19 mouse cellular contexts compared by ENCODE assay signal in the genomic region with DNA sequence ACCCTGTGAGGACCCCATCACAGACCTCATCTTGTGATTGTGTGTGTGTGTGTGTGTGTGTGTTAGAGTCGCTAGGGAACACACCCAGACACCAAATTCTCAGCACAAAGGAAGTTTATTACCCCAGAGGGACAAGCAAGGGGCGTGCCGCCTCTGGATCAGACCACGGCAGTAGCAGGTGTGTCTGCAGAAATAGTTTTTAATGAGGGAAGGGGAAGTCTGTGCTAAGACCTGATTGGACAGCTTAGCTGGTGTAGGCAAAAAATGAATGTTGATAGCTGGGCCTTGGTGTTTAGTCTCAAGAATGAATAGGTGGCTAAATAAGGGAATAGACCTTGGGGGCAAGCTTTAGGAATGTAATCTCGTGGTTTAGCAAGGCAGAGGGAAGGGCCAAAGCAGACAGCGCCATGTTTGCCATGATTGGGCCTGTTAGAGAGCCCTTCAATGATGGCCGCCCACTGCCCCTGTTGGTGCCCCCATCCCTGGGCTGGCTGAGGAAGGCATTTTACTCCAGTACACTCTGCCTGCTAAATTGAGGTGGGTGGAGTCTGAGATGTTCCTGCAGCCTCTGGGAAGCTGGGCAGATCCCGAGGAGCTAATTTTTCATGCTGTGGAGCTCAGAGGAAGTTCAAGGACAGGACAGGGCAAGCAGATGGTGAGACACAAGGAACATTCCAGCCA. TPM values are rescaled to one million over a fixed set of nuclear protein-coding genes. Genes with fewer than 3 reads are reported as not detected.
DNase-seq lines count a peak whose midpoint lies in the region; ATAC-seq and TF ChIP-seq lines count a peak whose summit lies in the region.
"Had no signal": no experiment of that assay in that cellular context is flagged by ENCODE, and none has a peak within 500 bp of the region (broad histone marks: within the 10 kb centered on the region; RNA-seq: fewer than 3 reads in every experiment).

No protein-coding gene starts in this region.

- TF ChIP-seq CTCF in stomach, postnatal 0 days (IDR thresholded peaks at IDR 0.05; ENCODE audit: low read depth) = no peak
- TF ChIP-seq CTCF in MEL (IDR thresholded peaks at IDR 0.05 in 2 of 3, conservative IDR thresholded peaks at IDR 0.05 in 1 of 3; ENCODE audit: control insufficient read depth in 1 of 3, insufficient read depth in 1 of 3, low read depth in 2 of 3, low read length in 3 of 3, poor library complexity in 1 of 3, severe bottlenecking in 1 of 3) = no peak

- no peak overlapping the region for H3K4me3 ChIP-seq in stomach, embryonic 14.5 days (ENCODE audit: low read depth, low read length)
- no peak overlapping the region for H3K4me3 ChIP-seq in stomach, postnatal 0 days (ENCODE audit: low read depth, low read length)
- H3K4me3 ChIP-seq in MEL (ENCODE audit: control insufficient read depth in 1 of 2, insufficient read depth in 1 of 2, low read depth in 2 of 2, low read length in 2 of 2) = no peak overlapping the region
- H3K4me3 ChIP-seq in intestine, embryonic 16.5 days (ENCODE audit: low read length) = no peak overlapping the region
- no peak overlapping the region for H3K4me3 ChIP-seq in stomach, embryonic 15.5 days (replicated peaks)
- no peak overlapping the region for H3K4me3 ChIP-seq in neural tube, embryonic 15.5 days (replicated peaks)
- H3K4me3 ChIP-seq in kidney, embryonic 16.5 days (ENCODE audit: low read length) = no peak overlapping the region
- H3K4me3 ChIP-seq: erythroblast, embryonic 14.5 days; forebrain, embryonic 12.5 days; liver, embryonic 12.5 days; midbrain, embryonic 13.5 days had no signal

- H3K9ac ChIP-seq in stomach, embryonic 14.5 days (replicated peaks; ENCODE audit: low read depth, low read length) = no peak overlapping the region
- H3K9ac ChIP-seq in stomach, postnatal 0 days (ENCODE audit: low read length) = no peak overlapping the region
- H3K9ac ChIP-seq in MEL (ENCODE audit: control insufficient read depth, low read depth, low read length, poor library complexity, severe bottlenecking) = no peak overlapping the region
- no peak overlapping the region for H3K9ac ChIP-seq in intestine, embryonic 16.5 days (ENCODE audit: low read depth, low read length)
- no peak overlapping the region for H3K9ac ChIP-seq in stomach, embryonic 15.5 days
- no peak overlapping the region for H3K9ac ChIP-seq in neural tube, embryonic 15.5 days (replicated peaks)
- H3K9ac ChIP-seq in kidney, embryonic 16.5 days (replicated peaks; ENCODE audit: low read length) = no peak overlapping the region
- H3K9ac ChIP-seq: forebrain, embryonic 12.5 days; hindbrain, embryonic 14.5 days; liver, embryonic 12.5 days; midbrain, embryonic 13.5 days had no signal

- no peak for DNase-seq in stomach, postnatal 0 days (ENCODE audit: low spot score)
- DNase-seq in MEL (ENCODE audit: low read depth, low spot score) = peak; percentile 48
- DNase-seq in urinary bladder, postnatal 10 days (ENCODE audit: low spot score) = no peak
- DNase-seq: cerebellum, adult 11-12 months; layer of hippocampus, adult 9-11 months had no signal

- no peaks in the 10 kb centered on the region for H3K79me2 ChIP-seq in MEL (ENCODE audit: control insufficient read depth, insufficient read depth, low read length, poor library complexity)

- H3K27ac ChIP-seq in stomach, embryonic 14.5 days (ENCODE audit: low read length) = peak overlapping the region; percentile 62; the same call in 1 of the 2 replicates
- no peak overlapping the region for H3K27ac ChIP-seq in stomach, postnatal 0 days (replicated peaks)
- H3K27ac ChIP-seq in MEL (ENCODE audit: control insufficient read depth, low read depth, low read length) = no peak overlapping the region
- H3K27ac ChIP-seq in intestine, embryonic 16.5 days (ENCODE audit: low read length) = peak overlapping the region; percentile 50
- peak overlapping the region; percentile 49 for H3K27ac ChIP-seq in stomach, embryonic 15.5 days
- H3K27ac ChIP-seq in neural tube, embryonic 15.5 days (replicated peaks) = no peak overlapping the region
- H3K27ac ChIP-seq in kidney, embryonic 16.5 days (ENCODE audit: low read length) = no peak overlapping the region
- H3K27ac ChIP-seq: forebrain, embryonic 12.5 days; hindbrain, embryonic 14.5 days; liver, embryonic 12.5 days; midbrain, embryonic 13.5 days had no signal

- no peak for TF ChIP-seq EP300 in stomach, postnatal 0 days (optimal IDR thresholded peaks at IDR 0.05)
- no peak for TF ChIP-seq EP300 in MEL (IDR thresholded peaks at IDR 0.05; ENCODE audit: low read depth in 1 of 2, low read length in 2 of 2)

- no peak for TF ChIP-seq POLR2A in MEL (IDR thresholded peaks at IDR 0.05; ENCODE audit: control insufficient read depth in 1 of 2, insufficient read depth in 1 of 2, low read depth in 1 of 2, low read length in 2 of 2, poor library complexity in 1 of 2)

- no peak for TF ChIP-seq RAD21 in MEL (IDR thresholded peaks at IDR 0.05; ENCODE audit: low read depth, low read length)

- H3K9me3 ChIP-seq in stomach, embryonic 14.5 days (ENCODE audit: control insufficient read depth, low read depth, low read length) = no peaks in the 10 kb centered on the region
- no peaks in the 10 kb centered on the region for H3K9me3 ChIP-seq in stomach, postnatal 0 days (ENCODE audit: control insufficient read depth, low read length)
- H3K9me3 ChIP-seq in MEL (replicated peaks; ENCODE audit: insufficient read depth, low read length) = no peaks in the 10 kb centered on the region
- H3K9me3 ChIP-seq in intestine, embryonic 16.5 days (ENCODE audit: control insufficient read depth, low read length) = no peaks in the 10 kb centered on the region
- no peaks in the 10 kb centered on the region for H3K9me3 ChIP-seq in stomach, embryonic 15.5 days
- H3K9me3 ChIP-seq in neural tube, embryonic 15.5 days (replicated peaks) = no peaks in the 10 kb centered on the region
- no peaks in the 10 kb centered on the region for H3K9me3 ChIP-seq in kidney, embryonic 16.5 days (ENCODE audit: low read length)
- H3K9me3 ChIP-seq: forebrain, embryonic 12.5 days; liver, embryonic 12.5 days; midbrain, embryonic 13.5 days had no signal

- H3K4me1 ChIP-seq in stomach, embryonic 14.5 days (ENCODE audit: control insufficient read depth, insufficient read depth, low read length) = peaks cover 6% of the 10 kb centered on the region; the same call in 1 of the 2 replicates
- H3K4me1 ChIP-seq in stomach, postnatal 0 days (replicated peaks; ENCODE audit: control insufficient read depth, insufficient read depth) = no peaks in the 10 kb centered on the region
- H3K4me1 ChIP-seq in MEL (ENCODE audit: control insufficient read depth in 1 of 2, insufficient read depth in 2 of 2, low read length in 2 of 2) = peaks cover 0 to 10% of the 10 kb centered on the region in 2 experiments; a peak in 2 of 4 replicates
- peaks cover 12% of the 10 kb centered on the region for H3K4me1 ChIP-seq in intestine, embryonic 16.5 days (ENCODE audit: control insufficient read depth, insufficient read depth, low read length)
- H3K4me1 ChIP-seq in stomach, embryonic 15.5 days = peaks cover 17% of the 10 kb centered on the region
- no peaks in the 10 kb centered on the region for H3K4me1 ChIP-seq in neural tube, embryonic 15.5 days
- H3K4me1 ChIP-seq in kidney, embryonic 16.5 days (ENCODE audit: insufficient read depth, low read length) = 0 out of 2 replicates have a peak, but pooled peaks cover 9% of the 10 kb centered on the region
- H3K4me1 ChIP-seq: liver, embryonic 12.5 days had no signal

- ATAC-seq in stomach, embryonic 14.5 days (ENCODE audit: insufficient number of reproducible peaks, insufficient read depth, low FRiP score, low read depth) = peak; percentile 59; the same call in 1 of the 2 replicates
- no peak for ATAC-seq in stomach, postnatal 0 days (ENCODE audit: low FRiP score, low TSS enrichment)
- ATAC-seq in intestine, embryonic 16.5 days = peak; percentile 54
- peak; percentile 50 for ATAC-seq in stomach, embryonic 15.5 days (ENCODE audit: insufficient read depth, low FRiP score, low read depth)
- ATAC-seq in neural tube, embryonic 15.5 days (ENCODE audit: low FRiP score) = no peak
- ATAC-seq in kidney, embryonic 16.5 days (ENCODE audit: low FRiP score, low TSS enrichment) = no peak
- ATAC-seq: inflammation-experienced regulatory T-cells, adult 6 months; liver, embryonic 12.5 days; midbrain, embryonic 13.5 days had no signal

- 59% methylated on average over 8 of the region's 8 CpGs for WGBS in stomach, embryonic 14.5 days
- WGBS in stomach, postnatal 0 days = 41% methylated on average over 8 of the region's 8 CpGs
- 49% methylated on average over 8 of the region's 8 CpGs for WGBS in intestine, embryonic 16.5 days
- WGBS in stomach, embryonic 15.5 days = 55% methylated on average over 8 of the region's 8 CpGs
- 44% methylated on average over 8 of the region's 8 CpGs for WGBS in neural tube, embryonic 15.5 days
- WGBS in kidney, embryonic 16.5 days = 60% methylated on average over 8 of the region's 8 CpGs

- no peak overlapping the region for H3K4me2 ChIP-seq in stomach, embryonic 14.5 days (replicated peaks; ENCODE audit: low read depth, low read length)
- H3K4me2 ChIP-seq in stomach, postnatal 0 days (replicated peaks; ENCODE audit: low read depth) = no peak overlapping the region
- H3K4me2 ChIP-seq in intestine, embryonic 16.5 days (ENCODE audit: low read depth, low read length) = no peak overlapping the region
- H3K4me2 ChIP-seq in stomach, embryonic 15.5 days = no peak overlapping the region
- no peak overlapping the region for H3K4me2 ChIP-seq in neural tube, embryonic 15.5 days
- no peak overlapping the region for H3K4me2 ChIP-seq in kidney, embryonic 16.5 days (replicated peaks; ENCODE audit: low read depth, low read length)
- H3K4me2 ChIP-seq: forebrain, embryonic 12.5 days; liver, embryonic 12.5 days had no signal

- H3K27me3 ChIP-seq in stomach, embryonic 14.5 days (ENCODE audit: control insufficient read depth, insufficient read depth, low read length) = no peaks in the 10 kb centered on the region
- H3K27me3 ChIP-seq in stomach, postnatal 0 days (ENCODE audit: control insufficient read depth, insufficient read depth, low read length) = no peaks in the 10 kb centered on the region
- H3K27me3 ChIP-seq in MEL (ENCODE audit: control insufficient read depth in 1 of 2, insufficient read depth in 2 of 2, low read length in 2 of 2) = no peaks in the 10 kb centered on the region
- H3K27me3 ChIP-seq in intestine, embryonic 16.5 days (replicated peaks; ENCODE audit: control insufficient read depth, insufficient read depth, low read length) = no peaks in the 10 kb centered on the region
- no peaks in the 10 kb centered on the region for H3K27me3 ChIP-seq in stomach, embryonic 15.5 days (replicated peaks)
- no peaks in the 10 kb centered on the region for H3K27me3 ChIP-seq in neural tube, embryonic 15.5 days (replicated peaks)
- no peaks in the 10 kb centered on the region for H3K27me3 ChIP-seq in kidney, embryonic 16.5 days (ENCODE audit: insufficient read depth, low read length)
- H3K27me3 ChIP-seq: midbrain, embryonic 13.5 days had no signal

- H3K36me3 ChIP-seq in stomach, embryonic 14.5 days (ENCODE audit: control insufficient read depth, insufficient read depth, low read length) = no peaks in the 10 kb centered on the region
- H3K36me3 ChIP-seq in stomach, postnatal 0 days (ENCODE audit: control insufficient read depth, insufficient read depth, low read length) = no peaks in the 10 kb centered on the region
- H3K36me3 ChIP-seq in MEL (ENCODE audit: control insufficient read depth in 1 of 2, insufficient read depth in 2 of 2, low read length in 2 of 2) = no peaks in the 10 kb centered on the region
- no peaks in the 10 kb centered on the region for H3K36me3 ChIP-seq in intestine, embryonic 16.5 days (ENCODE audit: control insufficient read depth, insufficient read depth, low read length)
- no peaks in the 10 kb centered on the region for H3K36me3 ChIP-seq in stomach, embryonic 15.5 days
- no peaks in the 10 kb centered on the region for H3K36me3 ChIP-seq in neural tube, embryonic 15.5 days
- no peaks in the 10 kb centered on the region for H3K36me3 ChIP-seq in kidney, embryonic 16.5 days (ENCODE audit: insufficient read depth, low read length)
- H3K36me3 ChIP-seq: forebrain, embryonic 12.5 days; liver, embryonic 12.5 days; midbrain, embryonic 13.5 days had no signal

RNA-seq across cellular contexts. Expression of a gene that starts 31.1 kb away (rescaled TPM):
- 0.39 and 0.45 TPM in 2 replicates for polyA plus RNA-seq in stomach, embryonic 14.5 days (2014; fragmentation: Nextera tagmentation; extraction: Ambion mirVana)
- polyA plus RNA-seq in stomach, postnatal 0 days (2015; fragmentation: Nextera tagmentation; extraction: Ambion mirVana) = 34.0 and 35.3 TPM in 2 replicates
- 3.5 and 3.6 TPM in 2 replicates for total RNA-seq in MEL (2012; rRNA removed)
- polyA plus RNA-seq in MEL (2012; ENCODE audit: insufficient read depth in 1 of 2, insufficient read length in 2 of 2, low read depth in 1 of 2, low replicate concordance in 2 of 2, missing spikeins in 1 of 2) = 1 to 10 TPM in 1 of 2 experiments, not detected in 1; 2.5 TPM
- 0.66 and 0.73 TPM in 2 replicates for polyA plus RNA-seq in intestine, embryonic 16.5 days (2015; fragmentation: Nextera tagmentation; extraction: Ambion mirVana)
- 2.4 and 4.1 TPM in 2 replicates for polyA plus RNA-seq in stomach, embryonic 15.5 days (2015; fragmentation: Nextera tagmentation; extraction: Ambion mirVana)
- 0.26 and 0.57 TPM in 2 replicates for polyA plus RNA-seq in neural tube, embryonic 15.5 days (2015; fragmentation: Nextera tagmentation; extraction: Ambion mirVana)
- 1.6 TPM in 2 replicates for polyA plus RNA-seq in kidney, embryonic 16.5 days (2015; fragmentation: Nextera tagmentation; extraction: Ambion mirVana)
- total RNA-seq: left cerebral cortex, postnatal 4 days; megakaryocyte, adult 5-6 weeks; monocyte, adult 5-6 weeks had no signal
- polyA plus RNA-seq: erythroblast, embryonic 14.5 days; inflammation-experienced regulatory T-cells, adult 6 months; liver, embryonic 12.5 days had no signal

RNA-seq across cellular contexts. Expression of a gene that starts 49.5 kb away (rescaled TPM):
- polyA plus RNA-seq in stomach, embryonic 14.5 days (2014; fragmentation: Nextera tagmentation; extraction: Ambion mirVana) = 2.5 and 3.6 TPM in 2 replicates
- 4.0 and 4.4 TPM in 2 replicates for polyA plus RNA-seq in stomach, postnatal 0 days (2015; fragmentation: Nextera tagmentation; extraction: Ambion mirVana)
- total RNA-seq in MEL (2012; rRNA removed) = 0.92 and 1.6 TPM in 2 replicates
- polyA plus RNA-seq in MEL (2012; ENCODE audit: insufficient read depth in 1 of 2, insufficient read length in 2 of 2, low read depth in 1 of 2, low replicate concordance in 2 of 2, missing spikeins in 1 of 2) = 1 to 10 TPM in 1 of 2 experiments, not detected in 1; 1.6 TPM
- polyA plus RNA-seq in intestine, embryonic 16.5 days (2015; fragmentation: Nextera tagmentation; extraction: Ambion mirVana) = 0.70 and 0.81 TPM in 2 replicates
- 2.8 and 3.1 TPM in 2 replicates for polyA plus RNA-seq in stomach, embryonic 15.5 days (2015; fragmentation: Nextera tagmentation; extraction: Ambion mirVana)
- 10.6 and 14.3 TPM in 2 replicates for polyA plus RNA-seq in neural tube, embryonic 15.5 days (2015; fragmentation: Nextera tagmentation; extraction: Ambion mirVana)
- polyA plus RNA-seq in kidney, embryonic 16.5 days (2015; fragmentation: Nextera tagmentation; extraction: Ambion mirVana) = 0.41 and 0.75 TPM in 2 replicates
- total RNA-seq: megakaryocyte, adult 5-6 weeks; monocyte, adult 5-6 weeks had no signal
- polyA plus RNA-seq: erythroblast, embryonic 14.5 days; inflammation-experienced regulatory T-cells, adult 6 months had no signal

Comparison
In these comparisons a context has a peak if more than half of its experiments do, and no peak if none do; other contexts are left out.
1. ATAC-seq: peak in stomach, embryonic 14.5 days (single experiment), intestine, embryonic 16.5 days (single experiment) and stomach, embryonic 15.5 days (single experiment); none in stomach, postnatal 0 days (single experiment), neural tube, embryonic 15.5 days (single experiment) and kidney, embryonic 16.5 days (single experiment).
2. H3K27ac ChIP-seq: peak in stomach, embryonic 14.5 days (single experiment), intestine, embryonic 16.5 days (single experiment) and stomach, embryonic 15.5 days (single experiment); none in stomach, postnatal 0 days (single experiment), MEL (single experiment), neural tube, embryonic 15.5 days (single experiment) and kidney, embryonic 16.5 days (single experiment).